Mouse (Mus musculus) CH12.LX (cell line): ENCODE measurements around the gene Cerkl. TPM values are rescaled to one million over a fixed set of nuclear protein-coding genes. Genes with fewer than 3 reads are reported as not detected.

Source experiments
- DNase-seq: peaks from one replicate; pipeline ENCODE4 v3.0.0-alpha.2; 2013; ENCODE audit errors: extremely low read depth
- H3K27ac ChIP-seq: 2 replicates; pipeline ENCODE4 v1.5.1; 2012; ENCODE audit warnings: low read depth, mild to moderate bottlenecking, control low read depth, moderate library complexity; ENCODE audit not compliant: insufficient read depth
- H3K27me3 ChIP-seq: replicated peaks from 2 replicates; pipeline ENCODE3; 2012; ENCODE audit warnings: inconsistent platforms
- H3K36me3 ChIP-seq, 2 experiments: replicated peaks in 1 of 2; 2 replicates each; pipeline versions ENCODE3 to v1.6.1; 2012; ENCODE audit warnings: inconsistent platforms in 1 of 2, low read length in 1 of 2, mild to moderate bottlenecking in 1 of 2, mixed read lengths in 1 of 2, moderate library complexity in 1 of 2; ENCODE audit not compliant: control insufficient read depth in 1 of 2, insufficient read depth in 1 of 2
- H3K4me1 ChIP-seq, 2 experiments: 2 replicates each; pipeline ENCODE4 v1.6.1; 2012; ENCODE audit warnings: inconsistent platforms in 1 of 2, moderate library complexity in 1 of 2; ENCODE audit not compliant: insufficient read depth in 2 of 2, control insufficient read depth in 1 of 2
- H3K4me2 ChIP-seq: 2 replicates; pipeline ENCODE4 v1.6.1; 2012; ENCODE audit warnings: low read depth, mild to moderate bottlenecking, control low read depth; ENCODE audit not compliant: poor library complexity, insufficient read depth, severe bottlenecking
- H3K4me3 ChIP-seq, 3 experiments: fragments of 150-350 bp in 1 of 3; sonication (generic) in 1 of 3; replicated peaks in 1 of 3; 2 replicates each; pipeline versions ENCODE3 to v1.5.1; 2011 to 2012; ENCODE audit warnings: low read depth in 2 of 3, low read length in 2 of 3, mild to moderate bottlenecking in 2 of 3, moderate library complexity in 2 of 3, control low read depth in 1 of 3, improper control_type of control experiment in 1 of 3, inconsistent platforms in 1 of 3, mixed read lengths in 1 of 3; ENCODE audit not compliant: poor library complexity in 1 of 3
- H3K79me2 ChIP-seq: replicated peaks from 2 replicates; pipeline ENCODE4 v1.6.1; 2012; ENCODE audit warnings: mild to moderate bottlenecking, moderate library complexity; ENCODE audit not compliant: control insufficient read depth, poor library complexity, insufficient read depth, severe bottlenecking; ENCODE audit errors: extremely low read depth
- H3K9ac ChIP-seq: 2 replicates; pipeline ENCODE4 v1.6.1; 2012; ENCODE audit warnings: low read depth, mild to moderate bottlenecking, control low read depth, moderate library complexity; ENCODE audit not compliant: insufficient read depth
- H3K9me3 ChIP-seq: replicated peaks from 2 replicates; pipeline ENCODE3; 2012; ENCODE audit warnings: low read length, inconsistent platforms, mixed read lengths
- CHD1 ChIP-seq: IDR thresholded peaks from 2 replicates; pipeline ENCODE4 v1.6.1; 2012; ENCODE audit warnings: low read depth, low read length, improper control_type of control experiment, inconsistent platforms
- CHD2 ChIP-seq: IDR thresholded peaks from 2 replicates; pipeline ENCODE4 v1.6.1; 2011; ENCODE audit warnings: low read length, improper control_type of control experiment
- ELF1 ChIP-seq: IDR thresholded peaks from 2 replicates; pipeline ENCODE4 v1.6.1; 2014; ENCODE audit warnings: low read depth, mild to moderate bottlenecking, inconsistent platforms, low read length, improper control_type of control experiment
- GABPA ChIP-seq: IDR thresholded peaks from 2 replicates; pipeline ENCODE4 v1.6.1; 2012; ENCODE audit warnings: low read depth, low read length, improper control_type of control experiment, inconsistent platforms; ENCODE audit not compliant: insufficient replicate concordance
- HCFC1 ChIP-seq: IDR thresholded peaks from 2 replicates; pipeline ENCODE4 v1.6.1; 2012; ENCODE audit warnings: low read depth, mild to moderate bottlenecking, inconsistent platforms, low read length, improper control_type of control experiment
- JUND ChIP-seq: conservative IDR thresholded peaks from 2 replicates; pipeline ENCODE4 v1.6.1; 2011; ENCODE audit warnings: low read depth, low read length, improper control_type of control experiment
- KAT2A ChIP-seq: IDR thresholded peaks from 2 replicates; pipeline ENCODE4 v1.6.1; 2012; ENCODE audit warnings: low read length, improper control_type of control experiment, inconsistent platforms; ENCODE audit not compliant: insufficient replicate concordance
- MEF2A ChIP-seq: IDR thresholded peaks from 2 replicates; pipeline ENCODE4 v1.6.1; 2014; ENCODE audit warnings: low read depth, mild to moderate bottlenecking, inconsistent platforms, low read length, improper control_type of control experiment, borderline replicate concordance
- MXI1 ChIP-seq: IDR thresholded peaks from 2 replicates; pipeline ENCODE4 v1.6.1; 2011; ENCODE audit warnings: mild to moderate bottlenecking, low read depth, low read length, improper control_type of control experiment
- MYC ChIP-seq: IDR thresholded peaks from 2 replicates; pipeline ENCODE4 v1.6.1; 2011; ENCODE audit warnings: low read depth, mild to moderate bottlenecking, improper control_type of control experiment, low read length
- NRF1 ChIP-seq: IDR thresholded peaks from 2 replicates; pipeline ENCODE4 v1.6.1; 2014; ENCODE audit warnings: low read depth, mild to moderate bottlenecking, inconsistent platforms, low read length, improper control_type of control experiment, moderate library complexity
- PAX5 ChIP-seq: IDR thresholded peaks from 2 replicates; pipeline ENCODE4 v1.6.1; 2012; ENCODE audit warnings: low read length, inconsistent platforms, mixed read lengths
- POLR2A ChIP-seq: IDR thresholded peaks from 2 replicates; pipeline ENCODE4 v1.6.1; 2011; ENCODE audit warnings: low read depth, mild to moderate bottlenecking, improper control_type of control experiment, low read length
- RCOR1 ChIP-seq: conservative IDR thresholded peaks from 2 replicates; pipeline ENCODE4 v1.6.1; 2012; ENCODE audit warnings: low read depth, mild to moderate bottlenecking, inconsistent platforms, low read length, improper control_type of control experiment
- USF2 ChIP-seq: conservative IDR thresholded peaks from 2 replicates; pipeline ENCODE4 v1.6.1; 2011; ENCODE audit warnings: low read depth, low read length, improper control_type of control experiment
- ZKSCAN1 ChIP-seq: IDR thresholded peaks from 2 replicates; pipeline ENCODE4 v1.6.1; 2012; ENCODE audit warnings: low read depth, inconsistent platforms, low read length, improper control_type of control experiment, borderline replicate concordance
- ZMIZ1 ChIP-seq: IDR thresholded peaks from 2 replicates; pipeline ENCODE4 v1.6.1; 2012; ENCODE audit warnings: low read depth, mild to moderate bottlenecking, inconsistent platforms, low read length, improper control_type of control experiment
- ZNF384 ChIP-seq: IDR thresholded peaks from 2 replicates; pipeline ENCODE4 v1.6.1; 2012; ENCODE audit warnings: low read depth, low read length, improper control_type of control experiment, inconsistent platforms
- dilution Hi-C: fragments of 300-500 bp; cut with MboI; formaldehyde crosslinking; loops from 2 replicates; pipeline ENCODE4 v1.14.3; 2020; ENCODE audit warnings: low sequenced_read_pairs; ENCODE audit not compliant: extremely low pct_unique_long_range_greater_than_20kb, extremely low pct_ligation_motif_present
- in situ Hi-C: fragments of 300-500 bp; cut with MboI; formaldehyde crosslinking; loops from 3 replicates; pipeline ENCODE4 v1.14.3; 2019; ENCODE audit warnings: low sequenced_read_pairs, low pct_ligation_motif_present, low pct_unique_long_range_greater_than_20kb, mixed read lengths
- polyA plus RNA-seq: library from polyadenylated mRNA; unstranded; fragments of >175 nt; gene quantifications from 2 replicates; pipeline ENCODE4 v1.2.1, GENCODE M21; 2012; ENCODE audit warnings: low read depth; ENCODE audit not compliant: insufficient read length
- total RNA-seq, 2 experiments: library from RNA; depleted of rRNA; stranded (reverse); fragments of 300-350 nt in 1 of 2; fragments of >200 nt in 1 of 2; gene quantifications; 2 replicates each; pipeline ENCODE4 v1.2.3; 2012 to 2014

Gene Cerkl
- total and polyA plus RNA-seq, 3 experiments = 10.9 to 19.6 (median 15.6) TPM

DNA sequence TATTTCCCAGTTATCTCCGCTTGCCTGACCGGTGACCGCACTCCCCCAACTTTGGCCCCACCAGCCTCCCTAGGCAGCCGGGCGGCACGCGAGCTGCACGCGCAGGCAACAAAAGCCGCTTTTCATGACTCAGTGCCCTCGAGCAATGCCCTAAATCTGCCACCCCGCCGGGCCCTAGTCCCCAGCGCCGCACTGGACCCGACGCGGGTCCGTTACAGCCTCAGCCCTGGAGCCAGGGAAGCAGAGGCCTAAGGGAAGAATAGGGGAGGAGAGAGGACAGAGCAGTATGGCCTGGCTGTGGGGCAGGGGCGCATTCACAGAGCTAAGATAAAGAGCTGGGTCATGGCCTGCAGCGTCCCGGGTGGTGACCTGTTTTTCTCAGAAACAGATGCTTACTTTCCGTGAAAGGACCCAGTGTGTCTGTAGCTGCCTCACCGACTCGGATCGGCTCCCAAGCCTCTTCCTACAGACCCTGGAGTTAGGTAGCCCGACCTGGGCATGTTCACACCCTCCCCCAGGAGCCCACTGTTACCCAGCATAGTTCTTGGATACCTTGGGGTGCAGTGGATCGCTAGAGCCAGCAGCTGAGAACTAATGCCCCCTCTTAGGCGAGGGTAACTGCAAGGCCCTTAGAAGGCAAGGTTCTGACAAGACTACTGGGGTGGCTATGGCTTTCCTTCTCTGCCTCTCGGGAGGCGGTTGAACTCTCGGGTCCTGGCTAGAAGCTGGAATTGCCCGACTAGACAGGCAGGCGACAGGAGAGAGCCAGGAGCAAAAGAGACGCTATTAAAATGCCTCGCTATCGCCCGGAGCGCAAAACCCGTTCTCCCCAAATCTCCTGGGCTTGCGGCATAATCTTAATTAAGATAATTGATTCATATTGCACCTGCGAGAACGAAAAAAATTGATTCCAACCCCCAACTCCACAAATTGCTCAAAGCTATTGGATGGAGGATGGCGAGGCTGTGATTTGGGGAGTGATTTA, 2.8 kb upstream of the Cerkl start:
- Histone ChIP-seq H3K4me3 (no peak overlapping the region), H3K4me2 (no peak overlapping the region), H3K9ac (no peak overlapping the region), H3K36me3 (no peaks in the 10 kb centered on the region), H3K79me2 (no peaks in the 10 kb centered on the region), H3K4me1 (peaks cover 0 to 16% of the 10 kb centered on the region in 2 experiments; a peak in 2 of 4 replicates), H3K9me3 (no peaks in the 10 kb centered on the region), H3K27ac (no peak overlapping the region), H3K27me3 (no peaks in the 10 kb centered on the region)
- dilution Hi-C loops (no loop called here), in situ Hi-C loops (no loop called here)
- no peak for DNase-seq
- TF ChIP-seq CHD1 (no peak), MEF2A (no peak), HCFC1 (no peak)

DNA sequence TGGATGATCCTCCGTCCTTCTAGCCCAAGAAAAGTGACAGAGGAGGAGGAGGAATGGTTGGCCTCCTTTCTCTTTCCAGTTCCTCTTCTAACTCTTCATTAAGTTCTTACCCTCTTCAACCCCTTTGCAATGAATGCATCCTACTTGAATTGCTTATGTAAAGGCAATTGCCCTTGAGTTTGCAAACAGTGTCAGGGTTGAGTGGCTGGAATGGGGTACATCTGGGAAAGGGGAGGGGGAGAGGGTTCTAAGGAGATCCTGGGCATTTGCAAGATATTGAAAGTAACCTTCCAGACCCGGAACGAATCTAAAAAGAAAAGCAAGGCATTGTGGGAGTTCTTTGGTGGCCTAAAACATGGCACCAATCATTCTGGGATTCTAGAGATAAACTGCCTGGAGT, 1.3 kb upstream of the Cerkl start:
- Histone ChIP-seq H3K9me3 (no peaks in the 10 kb centered on the region), H3K36me3 (no peaks in the 10 kb centered on the region), H3K79me2 (no peaks in the 10 kb centered on the region), H3K9ac (no peak overlapping the region), H3K4me2 (0 out of 2 replicates have a peak overlapping the region, but pooled peaks have one; percentile 38), H3K4me3 (no peak overlapping the region), H3K27me3 (no peaks in the 10 kb centered on the region), H3K27ac (no peak overlapping the region), H3K4me1 (peaks cover 0 to 12% of the 10 kb centered on the region in 2 experiments; a peak in 1 of 4 replicates)
- no peak for DNase-seq
- in situ Hi-C loops = no loop called here
- dilution Hi-C loops = no loop called here
- TF ChIP-seq NRF1 (no peak), GABPA (no peak), ZNF384 (no peak), CHD2 (no peak), ELF1 (no peak), RCOR1 (no peak), ZKSCAN1 (no peak), PAX5 (no peak)

DNA sequence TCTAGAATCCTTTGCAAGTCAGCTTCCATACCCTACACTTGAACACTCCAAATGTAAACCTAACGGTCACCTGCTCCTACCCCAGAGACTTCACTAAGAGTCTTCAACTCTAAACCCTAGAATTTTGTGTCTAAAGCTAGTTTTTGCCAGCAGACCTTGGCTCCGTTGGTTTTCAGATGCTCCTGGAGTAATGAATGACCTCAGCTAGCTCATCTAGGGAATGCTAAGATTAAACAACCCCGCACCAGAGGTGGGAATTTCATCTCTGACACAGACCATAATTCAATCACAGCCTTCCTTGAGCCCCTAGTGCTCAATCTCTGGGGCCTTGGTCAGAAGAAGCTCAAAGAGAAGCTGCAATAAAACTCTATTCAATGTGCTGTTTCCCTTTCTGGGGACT, 849 bp upstream of the Cerkl start:
- TF ChIP-seq ZMIZ1 (no peak), POLR2A (no peak), KAT2A (no peak), MXI1 (no peak), JUND (no peak), USF2 (no peak), MYC (no peak)
- DNase-seq = no peak
- H3K4me3 ChIP-seq = no peak overlapping the region
- no peak overlapping the region for H3K9ac ChIP-seq
- H3K4me2 ChIP-seq = no peak overlapping the region
- H3K27ac ChIP-seq = no peak overlapping the region
- dilution Hi-C loops = no loop called here
- no peaks in the 10 kb centered on the region for H3K36me3 ChIP-seq
- H3K79me2 ChIP-seq = no peaks in the 10 kb centered on the region
- peaks cover 0 to 11% of the 10 kb centered on the region in 2 experiments; a peak in 1 of 4 replicates for H3K4me1 ChIP-seq
- H3K27me3 ChIP-seq = no peaks in the 10 kb centered on the region
- H3K9me3 ChIP-seq = no peaks in the 10 kb centered on the region
- in situ Hi-C loops = no loop called here
